Mouse (Mus musculus): ENCODE results near the gene Syt2.

DNA sequence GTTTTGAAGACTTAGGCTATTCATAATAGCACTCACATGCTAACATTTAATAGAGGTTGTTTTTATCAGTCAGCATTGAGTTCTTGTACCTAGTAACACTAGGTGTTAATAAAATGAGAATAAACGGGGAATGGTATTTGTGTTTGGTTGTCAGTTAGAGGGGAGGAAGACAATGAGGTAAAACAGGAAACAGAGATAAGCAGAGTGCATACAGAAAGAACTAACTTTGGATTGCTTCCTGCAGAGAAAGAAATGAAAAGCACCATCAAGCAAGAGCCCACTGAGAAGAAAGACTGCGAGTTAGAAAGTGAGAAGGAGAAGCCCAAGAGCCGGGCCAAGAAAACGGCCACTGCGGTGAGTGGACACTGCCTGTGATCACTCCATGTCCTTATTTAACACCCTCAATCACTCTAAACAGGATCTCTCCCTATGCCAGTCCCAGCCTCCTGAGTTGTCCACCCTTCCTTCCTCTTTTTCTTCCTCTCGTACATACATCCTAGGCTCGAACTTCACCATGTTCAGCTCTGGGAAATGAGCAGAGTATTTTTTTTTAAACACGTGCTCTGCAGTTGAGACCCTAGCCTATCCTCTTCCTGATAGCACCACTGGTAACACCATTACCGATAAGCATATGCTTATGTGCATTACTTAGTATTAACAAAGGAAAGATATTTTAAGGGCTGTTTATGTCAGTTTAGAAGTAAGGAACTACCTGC, 49.0 kb upstream of the Syt2 start:
- TF ChIP-seq CTCF (IDR thresholded peaks at IDR 0.05) (no peak), EP300 (IDR thresholded peaks at IDR 0.05) (no peak)

Measured in lung, postnatal 0 days (tissue).